Mouse (Mus musculus): Measurements from ENCODE around the gene Ahnak. TPM values are rescaled to one million over a fixed set of nuclear protein-coding genes. Genes with fewer than 3 reads are reported as not detected.

Gene Ahnak
- total RNA-seq, 2 experiments from 2014 or later = 372 to 659 TPM

DNA sequence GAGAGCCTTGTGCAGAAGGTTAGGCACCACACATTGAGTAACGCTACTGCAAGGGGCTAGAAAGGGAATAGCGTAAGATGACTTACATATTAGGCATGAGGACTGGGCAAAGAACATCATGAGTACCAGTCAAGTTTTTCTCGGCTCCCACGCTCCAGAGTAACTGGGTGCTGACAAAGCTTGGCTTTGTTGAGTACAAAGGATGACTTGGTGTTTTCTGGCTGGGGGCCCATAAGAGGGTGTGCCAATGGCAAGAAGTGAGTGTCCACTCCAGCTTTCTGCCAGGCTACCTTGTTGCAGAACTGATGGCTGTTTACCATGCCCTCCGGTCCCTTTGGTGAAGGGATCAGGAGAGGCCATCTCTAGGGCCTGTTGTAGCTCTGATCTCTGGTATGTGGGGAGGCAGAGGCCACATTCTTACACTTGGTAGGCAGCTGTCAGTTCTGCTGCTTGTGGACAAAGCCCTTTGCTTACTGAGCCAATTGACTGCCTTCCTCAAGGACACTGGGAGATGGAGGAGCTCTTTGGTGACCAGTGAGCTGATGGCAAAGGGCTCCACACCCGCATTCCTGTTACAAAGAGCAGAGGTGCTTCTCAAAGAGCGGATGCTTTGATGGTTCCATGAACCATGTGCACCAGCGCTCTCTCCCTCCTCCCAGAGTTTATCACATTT lies 72.3 kb downstream of the Ahnak start:
- no peak for ATAC-seq (ENCODE audit: poor library complexity, severe bottlenecking)

GRCm38 (mm10) chr19:9062822-9063221 lies 73.7 kb downstream of the Ahnak start:
- peak; percentile 39 for ATAC-seq (ENCODE audit: poor library complexity, severe bottlenecking)

DNA sequence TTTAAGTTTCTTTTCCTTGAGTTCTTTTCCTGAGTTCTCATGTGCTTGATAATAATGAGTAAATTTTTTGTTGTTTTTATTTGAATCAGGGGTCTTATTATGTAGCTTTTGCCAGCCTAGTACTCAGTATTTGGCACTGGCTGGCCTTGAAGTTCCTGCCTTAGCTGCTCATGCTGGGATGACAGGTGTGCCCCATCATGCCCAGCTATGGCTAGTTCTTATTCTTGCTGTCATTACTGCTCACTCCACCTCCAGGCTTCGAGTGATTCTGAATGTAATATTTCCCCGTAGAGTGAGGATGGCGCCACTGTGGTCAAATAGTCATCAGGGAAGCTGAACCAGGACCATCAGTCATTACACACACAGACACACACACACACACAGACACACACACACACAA lies 74.7 kb downstream of the Ahnak start:
- ATAC-seq (ENCODE audit: poor library complexity, severe bottlenecking) = no peak

DNA sequence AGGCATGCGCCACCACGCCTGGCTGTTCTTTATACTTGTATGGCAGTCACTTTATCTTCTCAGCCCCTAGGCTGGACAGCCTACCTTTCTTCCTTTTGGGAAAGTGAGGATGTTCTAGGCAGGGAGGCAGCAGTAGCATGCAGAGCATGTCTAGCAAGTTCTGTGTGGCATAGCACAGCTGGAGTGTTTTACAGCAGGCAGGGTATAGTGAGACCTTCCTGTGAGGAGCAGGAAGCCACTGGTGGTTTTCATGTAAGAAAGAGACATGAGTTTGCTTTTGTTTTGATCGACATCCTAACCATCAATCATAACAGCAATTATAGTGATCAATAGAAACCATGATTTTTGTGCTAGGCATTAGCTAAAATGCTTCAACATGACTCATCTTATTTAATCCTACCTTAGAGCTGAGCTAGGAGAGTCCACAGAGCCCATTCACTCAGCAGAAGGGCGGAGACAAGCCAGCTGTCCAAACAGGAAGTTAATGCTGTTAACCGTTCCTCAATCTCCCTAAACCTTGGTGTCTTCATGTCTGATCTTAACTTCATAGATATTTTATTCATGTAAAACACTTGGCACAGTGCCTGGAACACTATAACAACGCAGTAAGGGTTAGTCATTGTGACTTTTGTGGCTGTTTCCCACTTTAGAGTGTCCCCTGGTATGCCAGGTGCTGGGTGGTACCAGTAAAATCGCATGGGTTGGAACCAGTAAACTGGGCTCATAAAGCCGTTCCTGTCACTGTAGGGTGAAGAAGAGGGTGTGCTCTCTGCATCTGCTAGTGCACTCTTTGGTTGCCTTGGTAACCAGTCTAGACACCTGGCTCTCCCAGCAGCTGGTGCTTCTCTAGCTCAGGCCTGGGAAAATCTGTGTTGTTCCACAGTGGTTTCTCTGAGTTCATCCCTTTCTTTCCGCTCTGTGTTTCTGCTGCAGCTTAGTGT lies 76.8 kb downstream of the Ahnak start:
- ATAC-seq (ENCODE audit: poor library complexity, severe bottlenecking) = peak; percentile 74

GRCm38 (mm10) chr19:9067292-9067691 lies 78.2 kb downstream of the Ahnak start:
- ATAC-seq (ENCODE audit: poor library complexity, severe bottlenecking) = 0 out of 2 replicates have a peak, but pooled peaks have one; percentile 12

GRCm38 (mm10) chr19:9069687-9070307 lies 80.7 kb downstream of the Ahnak start:
- ATAC-seq (ENCODE audit: poor library complexity, severe bottlenecking) = no peak

GRCm38 (mm10) chr19:9070316-9070715 lies 81.2 kb downstream of the Ahnak start:
- ATAC-seq (ENCODE audit: poor library complexity, severe bottlenecking) = no peak

- ATAC-seq (ENCODE audit: poor library complexity, severe bottlenecking) = peak; percentile 70
Observed at GRCm38 (mm10) chr19:9071456-9072156, 82.5 kb downstream of the Ahnak start.

- ATAC-seq (ENCODE audit: poor library complexity, severe bottlenecking) = no peak
Observed at GRCm38 (mm10) chr19:9072157-9072530, 83.1 kb downstream of the Ahnak start.

DNA sequence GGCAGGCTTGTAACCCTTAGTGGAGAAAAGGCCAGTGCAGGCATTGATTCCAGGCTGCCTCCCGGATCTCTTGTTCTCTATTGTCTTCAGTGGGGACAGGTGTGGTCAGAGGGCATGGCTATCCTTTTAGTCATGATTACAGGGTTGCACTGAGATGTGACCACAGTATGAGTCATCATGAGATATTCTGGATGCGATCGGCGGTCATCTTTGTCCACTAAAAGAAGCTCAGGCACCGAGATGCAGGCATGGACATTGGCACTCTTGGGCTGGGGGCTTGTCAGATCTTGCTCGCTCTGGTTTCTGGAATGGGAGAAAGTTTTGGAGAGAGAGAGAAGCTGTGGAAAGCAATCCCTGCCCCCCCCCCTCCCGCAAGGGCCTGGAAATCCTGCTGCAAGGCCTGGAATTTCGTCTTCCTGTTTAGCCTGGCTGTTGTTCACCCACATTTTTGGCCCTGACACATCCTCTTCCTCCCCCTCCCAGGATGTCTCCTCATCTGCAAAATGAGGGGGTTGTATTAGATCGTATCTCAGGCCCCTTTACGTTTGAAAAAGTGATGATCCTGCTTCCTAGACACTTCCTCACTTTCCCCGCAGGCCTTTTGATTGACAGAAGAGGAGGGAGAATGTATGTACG lies 84.8 kb downstream of the Ahnak start:
- ATAC-seq (ENCODE audit: poor library complexity, severe bottlenecking) = no peak

DNA sequence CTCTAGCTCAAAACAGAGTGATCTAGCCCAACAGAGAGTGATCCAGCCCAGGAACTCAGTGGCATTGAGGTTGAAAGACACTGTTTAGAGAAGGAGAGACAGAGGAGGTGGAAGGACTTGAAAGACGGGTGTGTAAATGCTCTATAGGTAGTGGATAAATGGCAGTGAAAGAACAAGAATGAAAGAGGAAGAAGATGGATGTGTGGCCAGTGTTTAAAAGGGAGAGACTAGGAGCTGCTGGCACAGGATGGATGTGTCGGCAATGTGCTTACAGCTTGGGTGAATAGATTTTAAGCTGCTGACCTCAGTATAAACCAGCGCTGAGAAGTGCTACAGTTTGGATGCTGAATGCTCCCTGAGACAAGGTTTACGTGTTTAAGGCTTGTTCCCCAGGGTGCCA lies 85.3 kb downstream of the Ahnak start:
- no peak for ATAC-seq (ENCODE audit: poor library complexity, severe bottlenecking)

DNA sequence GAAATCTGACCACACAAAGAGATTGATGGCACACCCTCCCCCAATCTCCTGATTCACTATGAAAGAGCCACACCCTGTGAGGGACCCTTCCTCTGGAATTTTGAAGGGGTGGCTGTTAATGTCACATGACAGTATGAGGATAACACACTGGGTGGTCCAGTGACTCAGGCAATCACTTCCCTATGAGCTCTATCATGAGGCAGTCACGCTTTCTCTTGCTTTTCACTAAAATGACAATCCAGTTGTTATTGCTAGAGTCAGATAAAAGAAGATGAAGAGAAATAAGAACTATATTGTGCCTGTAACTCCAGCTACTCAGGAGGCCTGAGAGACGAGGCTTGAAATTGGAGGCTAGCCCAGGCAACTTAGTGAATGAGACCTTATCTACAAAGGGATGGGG lies 86.5 kb downstream of the Ahnak start:
- no peak for ATAC-seq (ENCODE audit: poor library complexity, severe bottlenecking)

- ATAC-seq (ENCODE audit: poor library complexity, severe bottlenecking) = no peak
Observed at GRCm38 (mm10) chr19:9076035-9076434, 87.0 kb downstream of the Ahnak start.

DNA sequence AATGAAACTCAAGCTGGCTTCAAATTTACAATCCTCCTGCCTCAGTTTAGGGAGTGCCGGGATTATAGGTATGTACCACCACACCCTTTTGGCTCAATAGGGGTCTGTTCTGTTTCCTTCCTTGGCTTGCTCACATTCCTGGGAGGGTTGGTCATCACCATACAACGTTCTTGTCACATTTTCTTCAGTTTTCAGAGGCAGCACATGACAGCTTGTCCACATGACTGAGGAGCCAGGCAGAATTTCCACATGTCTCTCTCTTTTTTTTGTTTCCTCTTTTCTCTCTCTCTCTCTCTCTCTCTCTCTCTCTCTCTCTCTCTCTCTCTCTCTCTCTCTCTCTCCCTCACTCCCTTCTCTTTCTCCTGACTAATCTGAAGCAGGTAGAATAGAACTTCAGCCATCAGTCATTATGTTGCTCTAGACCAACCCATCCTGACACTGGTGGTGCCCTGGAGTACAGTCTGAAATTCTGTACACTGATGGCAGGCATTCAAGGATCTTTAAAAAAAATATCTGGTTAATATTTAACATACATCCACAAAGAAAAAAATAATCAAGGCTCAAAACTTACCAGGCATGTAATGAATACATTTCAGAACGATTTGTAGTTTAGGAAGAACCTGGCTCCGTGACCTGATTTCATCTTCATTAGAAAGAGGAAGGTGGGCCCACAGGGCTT lies 88.0 kb downstream of the Ahnak start:
- ATAC-seq (ENCODE audit: poor library complexity, severe bottlenecking) = no peak

DNA sequence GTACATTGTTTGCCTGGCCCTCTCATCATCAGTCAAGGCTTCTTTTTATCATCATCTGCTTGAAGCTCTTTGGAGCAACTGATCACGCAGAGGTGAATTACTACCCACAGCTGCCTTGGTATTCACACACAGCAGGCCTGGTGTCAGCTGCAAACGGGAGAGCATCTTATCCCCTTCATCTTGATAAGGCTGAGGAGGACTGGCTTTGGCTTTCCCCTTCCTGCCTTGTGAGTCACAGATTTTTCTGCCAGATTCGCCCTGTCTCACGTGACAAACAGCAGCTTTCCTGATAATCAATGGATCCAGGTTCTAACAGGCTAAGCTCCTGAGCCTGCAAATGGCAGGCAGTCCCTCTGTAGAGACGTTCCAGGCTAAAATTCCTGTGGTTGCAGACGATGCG lies 90.8 kb downstream of the Ahnak start:
- no peak for ATAC-seq (ENCODE audit: poor library complexity, severe bottlenecking)

GRCm38 (mm10) chr19:9081311-9082190 lies 92.5 kb downstream of the Ahnak start:
- no peak for ATAC-seq (ENCODE audit: poor library complexity, severe bottlenecking)

- ATAC-seq (ENCODE audit: poor library complexity, severe bottlenecking) = peak; percentile 99
Observed at GRCm38 (mm10) chr19:9082191-9083009, 93.3 kb downstream of the Ahnak start.

DNA sequence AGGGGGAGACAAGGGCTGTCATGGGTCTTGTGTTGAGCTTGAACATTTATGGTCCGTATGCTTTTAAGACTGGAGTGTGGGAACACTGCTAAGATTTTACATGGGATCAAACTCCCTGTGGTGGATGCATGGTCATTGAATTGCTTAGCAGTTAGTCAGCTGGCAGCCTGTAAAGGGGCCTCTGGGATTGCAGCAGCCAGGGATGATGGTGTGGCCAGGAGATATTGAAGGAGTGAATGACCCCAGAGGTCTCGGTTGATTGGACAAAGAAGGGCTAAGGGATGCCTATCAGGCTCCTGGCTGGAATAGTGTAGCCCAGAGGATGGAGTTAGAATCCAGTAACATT lies 93.9 kb downstream of the Ahnak start:
- ATAC-seq (ENCODE audit: poor library complexity, severe bottlenecking) = no peak
